ENCODE assay signal across 18 mouse cellular contexts in the genomic region with DNA sequence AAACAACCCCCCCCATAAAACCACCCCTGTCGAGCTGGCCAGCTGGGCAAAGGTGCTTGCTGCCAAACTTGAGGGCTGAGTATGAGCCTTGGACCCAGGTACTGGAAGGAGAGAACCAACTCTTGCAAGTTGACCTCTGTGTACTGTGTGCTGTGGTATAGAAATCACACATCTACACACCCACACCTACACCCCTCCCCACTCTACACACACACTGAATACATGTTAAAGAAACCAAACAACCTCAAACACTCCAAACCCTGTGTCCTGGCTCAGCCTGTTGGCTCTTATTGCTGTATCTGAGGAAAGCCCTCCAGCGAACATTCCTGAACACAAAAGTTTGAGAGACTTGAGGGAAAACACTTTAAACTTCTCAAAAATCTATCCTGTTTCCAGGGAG. TPM values are rescaled to one million over a fixed set of nuclear protein-coding genes. Genes with fewer than 3 reads are reported as not detected.
"Had no signal": no experiment of that assay in that cellular context is flagged by ENCODE, and none has a peak within 500 bp of the region (broad histone marks: within the 10 kb centered on the region; RNA-seq: fewer than 3 reads in every experiment).

No protein-coding gene starts in this region.

- H3K9me3 ChIP-seq: limb, embryonic 13.5 days; megakaryocyte, embryonic 14.5 days; midbrain, embryonic 15.5 days; neural tube, embryonic 12.5 days had no signal

- H3K27me3 ChIP-seq: limb, embryonic 13.5 days; midbrain, embryonic 15.5 days; neural tube, embryonic 12.5 days had no signal

- H3K9ac ChIP-seq: limb, embryonic 13.5 days; liver, embryonic 14.5 days; midbrain, embryonic 15.5 days; neural tube, embryonic 12.5 days had no signal

- ATAC-seq: midbrain, embryonic 15.5 days had no signal

- H3K4me1 ChIP-seq: limb, embryonic 13.5 days; megakaryocyte, embryonic 14.5 days; midbrain, embryonic 15.5 days; neural tube, embryonic 12.5 days had no signal

- H3K27ac ChIP-seq: limb, embryonic 13.5 days; liver, embryonic 14.5 days; macrophage; midbrain, embryonic 15.5 days; neural tube, embryonic 12.5 days had no signal

- H3K4me2 ChIP-seq: limb, embryonic 13.5 days; midbrain, embryonic 11.5 days; midbrain, embryonic 15.5 days; neural tube, embryonic 12.5 days had no signal

- DNase-seq: kidney, adult 11 months; kidney, postnatal 14 days; left cerebral cortex, postnatal 4 days; thymus, adult 2 months; thymus, postnatal 25 days had no signal

- H3K36me3 ChIP-seq: limb, embryonic 13.5 days; midbrain, embryonic 15.5 days; neural tube, embryonic 12.5 days had no signal

- H3K4me3 ChIP-seq: limb, embryonic 13.5 days; megakaryocyte, embryonic 14.5 days; midbrain, embryonic 15.5 days; neural tube, embryonic 12.5 days had no signal

RNA-seq across cellular contexts. Expression of gene Dzip1l, which starts 6.3 kb away (rescaled TPM):
- total RNA-seq: monocyte, adult 5-6 weeks; neutrophil, adult 5-6 weeks had no signal
- polyA plus RNA-seq: macrophage had no signal

RNA-seq across cellular contexts. Expression of gene A4gnt, which starts 10.7 kb away (rescaled TPM):
- total RNA-seq: layer of hippocampus, postnatal 14 days; left cerebral cortex, postnatal 10 days; left cerebral cortex, postnatal 4 days; liver, adult 2 months; monocyte, adult 5-6 weeks; neutrophil, adult 5-6 weeks had no signal
- polyA plus RNA-seq: limb, embryonic 13.5 days; liver, adult 2 months; liver, embryonic 14.5 days; macrophage; midbrain, embryonic 11.5 days; midbrain, embryonic 15.5 days; neural tube, embryonic 12.5 days; testis, adult 2 months had no signal
